Mouse (Mus musculus): Measurements from ENCODE around the gene Eif4e1b.

Gene Eif4e1b

GRCm38 (mm10) chr13:54800206-54800605 is 16.4 kb downstream of the Eif4e1b start:
- no peak for DNase-seq (ENCODE audit: low spot score)

- no peak for DNase-seq (ENCODE audit: low spot score)
Measured at GRCm38 (mm10) chr13:54803010-54803409, 19.2 kb downstream of the Eif4e1b start.

- no peak for DNase-seq (ENCODE audit: low spot score)
Measured at GRCm38 (mm10) chr13:54805134-54805838, 21.5 kb downstream of the Eif4e1b start.

GRCm38 (mm10) chr13:54806434-54806976 is 22.7 kb downstream of the Eif4e1b start:
- no peak for DNase-seq (ENCODE audit: low spot score)

GRCm38 (mm10) chr13:54808067-54808466 is 24.3 kb downstream of the Eif4e1b start:
- no peak for DNase-seq (ENCODE audit: low spot score)

GRCm38 (mm10) chr13:54811476-54811875 is 27.7 kb downstream of the Eif4e1b start:
- no peak for DNase-seq (ENCODE audit: low spot score)

GRCm38 (mm10) chr13:54813381-54813780 is 29.6 kb downstream of the Eif4e1b start:
- no peak for DNase-seq (ENCODE audit: low spot score)

- DNase-seq (ENCODE audit: low spot score), result no peak
Measured at GRCm38 (mm10) chr13:54818399-54819254, 34.8 kb downstream of the Eif4e1b start.

GRCm38 (mm10) chr13:54821106-54821505 is 37.3 kb downstream of the Eif4e1b start:
- no peak for DNase-seq (ENCODE audit: low spot score)

GRCm38 (mm10) chr13:54821931-54822330 is 38.1 kb downstream of the Eif4e1b start:
- no peak for DNase-seq (ENCODE audit: low spot score)

GRCm38 (mm10) chr13:54824111-54824931 is 40.5 kb downstream of the Eif4e1b start:
- no peak for DNase-seq (ENCODE audit: low spot score)

GRCm38 (mm10) chr13:54827992-54828391 is 44.2 kb downstream of the Eif4e1b start:
- no peak for DNase-seq (ENCODE audit: low spot score)

- no peak for DNase-seq (ENCODE audit: low spot score)
Measured at GRCm38 (mm10) chr13:54828508-54828907, 44.7 kb downstream of the Eif4e1b start.

GRCm38 (mm10) chr13:54829450-54829849 is 45.7 kb downstream of the Eif4e1b start:
- no peak for DNase-seq (ENCODE audit: low spot score)

GRCm38 (mm10) chr13:54836351-54837030 is 52.7 kb downstream of the Eif4e1b start:
- no peak for DNase-seq (ENCODE audit: low spot score)

GRCm38 (mm10) chr13:54837061-54837460 is 53.3 kb downstream of the Eif4e1b start:
- no peak for DNase-seq (ENCODE audit: low spot score)

GRCm38 (mm10) chr13:54837471-54837889 is 53.7 kb downstream of the Eif4e1b start:
- DNase-seq (ENCODE audit: low spot score), result no peak

Data from layer of hippocampus, adult 9-10 months (tissue).